Mouse (Mus musculus) right cerebral cortex, postnatal 4 days (tissue): ENCODE results near the gene Ifitm7.
A peak's percentile ranks its signal among the peaks of the same experiment; 100 is the strongest.
"Not testable (repeated sequence)": the region's sequence is repeated elsewhere in the genome, so short reads cannot be mapped to it uniquely, and the experiment has no call there.

Experiments
- DNase-seq: peaks from one replicate; pipeline ENCODE4 v3.0.0-alpha.2; 2022

The Ifitm7 gene

GRCm38 (mm10) chr16:13977026-13977425 lies 9.7 kb downstream of the Ifitm7 start:
- not testable (repeated sequence) for DNase-seq

- not testable (repeated sequence) for DNase-seq
Observed at GRCm38 (mm10) chr16:13976358-13976896, 10.3 kb downstream of the Ifitm7 start.

GRCm38 (mm10) chr16:13972051-13972450 lies 14.6 kb downstream of the Ifitm7 start:
- no peak for DNase-seq

GRCm38 (mm10) chr16:13969096-13969495 lies 17.6 kb downstream of the Ifitm7 start:
- DNase-seq = no peak

- DNase-seq = no peak
Observed at GRCm38 (mm10) chr16:13962053-13962452, 24.6 kb downstream of the Ifitm7 start.

- no peak for DNase-seq
Observed at GRCm38 (mm10) chr16:13951245-13951644, 35.4 kb downstream of the Ifitm7 start.

GRCm38 (mm10) chr16:13946306-13946705 lies 40.4 kb downstream of the Ifitm7 start:
- no peak for DNase-seq

- no peak for DNase-seq
Observed at GRCm38 (mm10) chr16:13945153-13945552, 41.5 kb downstream of the Ifitm7 start.

GRCm38 (mm10) chr16:13944752-13945151 lies 41.9 kb downstream of the Ifitm7 start:
- no peak for DNase-seq

GRCm38 (mm10) chr16:13944178-13944577 lies 42.5 kb downstream of the Ifitm7 start:
- DNase-seq = no peak

GRCm38 (mm10) chr16:13940847-13941395 lies 45.8 kb downstream of the Ifitm7 start:
- DNase-seq = peak; percentile 39

GRCm38 (mm10) chr16:13940139-13940846 lies 46.4 kb downstream of the Ifitm7 start:
- DNase-seq = peak; percentile 76
